Mouse (Mus musculus): ENCODE results near the gene Rhox3g.
"Not testable (repeated sequence)": the region's sequence is repeated elsewhere in the genome, so short reads cannot be mapped to it uniquely, and the experiment has no call there.

The Rhox3g gene

DNA sequence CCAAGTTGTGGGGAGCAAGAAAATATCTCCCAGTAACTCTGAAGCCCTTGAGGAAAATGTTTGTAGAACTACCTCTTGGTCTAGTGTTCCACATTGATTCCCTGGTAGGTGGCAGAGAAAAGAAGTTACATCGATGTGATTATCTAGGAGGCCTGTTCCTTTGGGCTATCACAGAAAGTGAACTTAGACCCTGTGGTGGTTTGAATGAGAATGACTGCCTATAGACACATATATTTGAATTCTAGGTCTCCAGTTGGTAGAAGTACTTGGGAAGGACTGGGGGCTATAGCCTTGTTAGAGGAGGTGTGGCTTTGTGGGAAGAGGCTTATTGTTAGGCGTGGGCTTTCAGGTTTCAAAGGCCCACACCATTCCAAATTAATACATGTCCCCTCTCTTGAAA lies at the start of gene Rhox3g:
TSS of gene Rhox3g (minus strand) at position 101 of the 400 bp plus-strand sequence.
- not testable (repeated sequence) for DNase-seq (ENCODE audit: low read depth in 1 of 2, low spot score in 2 of 2)

DNA sequence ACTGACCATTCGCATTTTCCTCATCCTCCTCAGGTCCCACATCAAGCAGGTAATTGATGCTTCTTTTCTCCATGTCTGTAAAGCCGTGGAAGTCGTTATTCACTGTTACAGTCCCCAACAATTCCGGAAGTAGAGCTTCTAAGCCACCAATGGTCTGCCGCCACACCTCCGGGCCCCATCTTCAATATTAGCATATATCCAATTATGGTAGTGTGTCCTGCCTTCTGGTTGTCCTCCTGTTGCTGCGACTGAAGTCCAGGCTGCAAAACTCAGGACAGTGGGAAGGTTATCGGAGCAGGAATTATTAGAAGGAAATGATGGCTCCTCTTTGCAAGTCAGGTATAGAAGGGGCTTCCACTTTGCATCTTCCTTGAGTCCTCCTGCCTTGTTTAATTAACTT lies 44.8 kb upstream of the Rhox3g start, which contains the start of gene Rhox2h:
TSS of gene Rhox2h (minus strand) at position 101 of the 400 bp plus-strand sequence.
- DNase-seq (ENCODE audit: low read depth in 1 of 2, low spot score in 2 of 2): not testable (repeated sequence)

DNA sequence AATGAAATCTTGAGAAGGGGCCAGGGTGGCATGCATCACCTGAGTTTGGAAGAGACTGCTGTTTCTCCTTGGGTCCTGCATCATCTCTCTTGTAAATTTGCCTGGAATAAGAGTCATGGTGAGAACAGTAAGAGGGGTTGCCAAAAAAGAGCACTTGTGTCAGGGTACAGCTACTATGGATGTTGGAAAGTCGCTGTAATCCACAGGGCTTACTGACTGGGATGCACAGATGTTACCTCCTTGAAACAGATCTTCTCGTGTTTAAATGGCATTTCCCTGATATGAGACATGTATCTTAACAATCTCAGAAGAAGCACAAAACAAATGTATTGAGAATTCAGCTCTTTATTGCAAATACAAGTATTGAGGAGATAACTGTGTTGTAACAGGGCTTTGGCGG lies 40.3 kb upstream of the Rhox3g start, which contains the start of gene Rhox3h:
TSS of gene Rhox3h (minus strand) at position 101 of the 400 bp plus-strand sequence.
- DNase-seq (ENCODE audit: low read depth in 1 of 2, low spot score in 2 of 2): not testable (repeated sequence)

DNA sequence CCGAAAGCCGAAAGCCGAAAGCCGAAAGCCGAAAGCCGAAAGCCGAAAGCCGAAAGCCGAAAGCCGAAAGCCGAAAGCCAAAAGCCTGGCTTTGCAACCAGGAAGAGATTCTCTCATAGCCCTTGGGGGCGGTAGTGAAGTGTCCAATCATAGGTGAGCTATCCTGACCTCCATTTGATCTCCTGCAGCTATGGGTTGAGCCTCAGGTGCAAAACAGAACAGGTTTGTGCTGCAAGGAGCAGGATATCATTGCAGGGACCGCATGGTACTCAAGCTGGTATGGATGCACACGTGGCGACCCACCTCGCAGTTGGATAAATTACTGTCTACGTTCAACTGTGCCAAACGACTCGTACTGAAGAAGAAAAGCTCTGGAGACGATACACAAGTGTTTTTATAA lies 22.8 kb upstream of the Rhox3g start, which contains the start of gene Rhox4g:
TSS of gene Rhox4g (minus strand) at position 101 of the 400 bp plus-strand sequence.
- DNase-seq (ENCODE audit: low read depth in 1 of 2, low spot score in 2 of 2): not testable (repeated sequence)

DNA sequence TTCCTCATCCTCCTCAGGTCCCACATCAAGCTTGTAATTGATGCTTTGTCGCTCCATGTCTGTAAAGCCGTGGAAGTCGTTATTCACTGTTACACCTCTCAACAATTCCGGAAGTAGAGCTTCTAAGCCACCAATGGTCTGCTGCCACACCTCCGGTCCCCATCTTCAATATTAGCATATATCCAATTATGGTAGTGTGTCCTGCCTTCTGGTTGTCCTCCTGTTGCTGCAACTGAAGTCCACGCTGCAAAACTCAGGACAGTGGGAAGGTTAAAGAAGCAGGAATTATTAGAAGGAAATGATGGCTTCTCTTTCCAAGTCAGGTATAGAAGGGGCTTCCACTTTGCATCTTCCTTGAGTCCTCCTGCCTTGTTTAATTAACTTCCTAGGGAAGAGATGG lies 15.0 kb upstream of the Rhox3g start, which contains the start of gene Rhox2g:
TSS of gene Rhox2g (minus strand) at position 101 of the 400 bp plus-strand sequence.
- not testable (repeated sequence) for DNase-seq (ENCODE audit: low read depth in 1 of 2, low spot score in 2 of 2)

DNA sequence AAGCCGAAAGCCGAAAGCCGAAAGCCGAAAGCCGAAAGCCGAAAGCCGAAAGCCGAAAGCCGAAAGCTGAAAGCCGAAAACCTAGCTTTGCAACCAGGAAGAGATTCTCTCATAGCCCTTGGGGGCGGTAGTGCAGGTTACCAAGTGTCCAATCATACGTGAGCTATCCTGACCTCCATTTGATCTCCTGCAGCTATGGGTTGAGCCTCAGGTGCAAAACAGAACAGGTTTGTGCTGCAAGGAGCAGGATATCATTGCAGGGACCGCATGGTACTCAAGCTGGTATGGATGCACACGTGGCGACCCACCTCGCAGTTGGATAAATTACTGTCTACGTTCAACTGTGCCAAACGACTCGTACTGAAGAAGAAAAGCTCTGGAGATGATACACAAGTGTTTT lies 20.8 kb downstream of the Rhox3g start, which contains the start of gene Rhox4f:
TSS of gene Rhox4f (minus strand) at position 101 of the 400 bp plus-strand sequence.
- not testable (repeated sequence) for DNase-seq (ENCODE audit: low read depth in 1 of 2, low spot score in 2 of 2)

DNA sequence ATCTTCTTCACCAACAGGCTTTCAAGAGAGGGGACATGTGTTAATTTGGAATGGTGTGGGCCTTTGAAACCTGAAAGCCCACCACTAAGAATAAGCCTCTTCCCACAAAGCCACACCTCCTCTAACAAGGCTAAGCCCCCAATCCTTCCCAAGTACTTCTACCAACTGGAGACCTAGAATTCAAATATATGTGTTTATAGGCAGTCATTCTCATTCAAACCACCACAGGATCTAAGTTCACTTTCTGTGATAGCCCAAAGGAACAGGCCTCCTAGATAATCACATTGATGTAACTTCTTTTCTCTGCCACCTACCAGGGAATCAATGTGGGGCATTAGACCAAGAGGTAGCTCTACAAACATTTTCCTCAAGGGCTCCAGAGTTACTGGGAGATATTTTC lies 47.7 kb downstream of the Rhox3g start, which contains the start of gene Rhox3f:
TSS of gene Rhox3f (plus strand) at position 301 of the 400 bp plus-strand sequence.
- DNase-seq (ENCODE audit: low read depth in 1 of 2, low spot score in 2 of 2): not testable (repeated sequence)

Measured in monocyte, adult 2 months (primary cell).